Mouse (Mus musculus) embryonic facial prominence, embryonic 11.5 days (tissue): ENCODE data around the gene Pgghg. TPM values are rescaled to one million over a fixed set of nuclear protein-coding genes. Genes with fewer than 3 reads are reported as not detected.

ENCODE experiments used
- ATAC-seq: fragments of 200-750 bp; cut with Nextera tagmentation; replicated peaks from 2 replicates; pipeline ENCODE4 v1.8.0; 2017; ENCODE audit warnings: low read depth; ENCODE audit not compliant: insufficient number of reproducible peaks, low FRiP score, low TSS enrichment
- DNase-seq: peaks from one replicate; pipeline ENCODE4 v3.0.0-alpha.2; 2015; ENCODE audit warnings: low spot score
- H3K27ac ChIP-seq: fragments of 300-500 bp; sonication (generic); replicated peaks from 2 replicates; pipeline ENCODE4 v1.5.1; 2014; ENCODE audit warnings: mild to moderate bottlenecking, low read depth, low read length, control low read depth
- H3K27me3 ChIP-seq: fragments of 300-500 bp; sonication (generic); 2 replicates; pipeline ENCODE4 v1.6.1; 2014; ENCODE audit warnings: mild to moderate bottlenecking, low read length, moderate library complexity, mixed read lengths; ENCODE audit not compliant: control insufficient read depth, insufficient read depth
- H3K36me3 ChIP-seq: fragments of 300-500 bp; sonication (generic); replicated peaks from 2 replicates; pipeline ENCODE4 v1.6.1; 2014; ENCODE audit warnings: low read depth, mild to moderate bottlenecking, low read length, moderate library complexity, mixed read lengths; ENCODE audit not compliant: control insufficient read depth, insufficient read depth
- H3K4me1 ChIP-seq: fragments of 300-500 bp; sonication (generic); 2 replicates; pipeline ENCODE4 v1.6.1; 2014; ENCODE audit warnings: low read length, mixed read lengths; ENCODE audit not compliant: control insufficient read depth, insufficient read depth
- H3K4me2 ChIP-seq: fragments of 300-500 bp; sonication (generic); 2 replicates; pipeline ENCODE4 v1.6.1; 2014; ENCODE audit warnings: low read depth, mild to moderate bottlenecking, control low read depth, low read length, moderate library complexity
- H3K4me3 ChIP-seq: fragments of 300-500 bp; sonication (generic); 2 replicates; pipeline ENCODE4 v1.5.1; 2014; ENCODE audit warnings: low read depth, low read length, control low read depth
- H3K9ac ChIP-seq: fragments of 300-500 bp; sonication (generic); replicated peaks from 2 replicates; pipeline ENCODE4 v1.6.1; 2014; ENCODE audit warnings: mild to moderate bottlenecking, control low read depth, low read length
- H3K9me3 ChIP-seq: fragments of 300-500 bp; sonication (generic); replicated peaks from 2 replicates; pipeline ENCODE4 v1.6.1; 2016; ENCODE audit warnings: mild to moderate bottlenecking, low read length, inconsistent platforms, mixed read lengths; ENCODE audit not compliant: control insufficient read depth
- WGBS: fragments of 180-500 bp; shearing (Covaris S2); extraction: QIAGEN DNeasy Blood & Tissue Kit; methylation state at CpG from one replicate; pipeline ENCODE4 v1.1.7; 2014; 5-methylcytosine and 5-hydroxymethylcytosine counted together
- polyA plus RNA-seq: library from polyadenylated mRNA; unstranded; fragments of >200 nt; fragmentation: Nextera tagmentation; extraction: Ambion mirVana; gene quantifications from 2 replicates; pipeline ENCODE4 v1.2.1, GENCODE M21; 2014

Pgghg gene
- polyA plus RNA-seq, 1 experiment from 2014 or later = 12.4 TPM

DNA sequence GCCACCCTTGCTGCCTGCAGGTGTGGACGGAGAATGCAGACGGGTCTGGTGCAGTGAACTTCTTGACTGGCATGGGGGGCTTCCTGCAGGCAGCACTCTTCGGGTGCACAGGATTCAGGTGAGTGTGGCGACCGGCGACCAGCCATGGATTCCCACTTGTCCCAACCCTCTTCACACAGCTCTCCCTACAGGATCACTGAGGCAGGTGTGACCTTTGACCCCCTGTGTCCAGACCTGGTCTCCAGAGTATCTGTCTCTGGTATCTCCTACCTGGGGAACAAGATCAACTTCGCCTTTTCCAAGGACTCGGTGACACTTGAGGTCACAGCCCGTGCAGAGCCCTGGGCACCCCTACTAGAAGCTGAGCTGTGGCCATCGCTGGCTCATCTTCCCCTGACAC, 5.1 kb downstream of the Pgghg start:
- DNase-seq = no peak
- no peak overlapping the region for H3K4me2 ChIP-seq
- no peaks in the 10 kb centered on the region for H3K27me3 ChIP-seq
- H3K36me3 ChIP-seq = no peaks in the 10 kb centered on the region; the same call in 1 of the 2 replicates
- no peaks in the 10 kb centered on the region for H3K9me3 ChIP-seq
- no peak for ATAC-seq
- no peak overlapping the region for H3K27ac ChIP-seq
- H3K4me1 ChIP-seq = no peaks in the 10 kb centered on the region
- WGBS = 92% methylated on average over 10 of the region's 10 CpGs
- H3K4me3 ChIP-seq = no peak overlapping the region
- no peak overlapping the region for H3K9ac ChIP-seq

- ATAC-seq (no peak), DNase-seq (no peak)
- Histone ChIP-seq H3K27ac (no peak overlapping the region), H3K9ac (no peak overlapping the region), H3K27me3 (no peaks in the 10 kb centered on the region), H3K4me2 (no peak overlapping the region), H3K4me3 (no peak overlapping the region), H3K9me3 (no peaks in the 10 kb centered on the region), H3K36me3 (no peaks in the 10 kb centered on the region; the same call in 1 of the 2 replicates), H3K4me1 (no peaks in the 10 kb centered on the region; the same call in 1 of the 2 replicates)
- 70% methylated on average over 7 of the region's 7 CpGs for WGBS
Observed at GRCm38 (mm10) chr7:140946980-140947379, 5.8 kb downstream of the Pgghg start.

DNA sequence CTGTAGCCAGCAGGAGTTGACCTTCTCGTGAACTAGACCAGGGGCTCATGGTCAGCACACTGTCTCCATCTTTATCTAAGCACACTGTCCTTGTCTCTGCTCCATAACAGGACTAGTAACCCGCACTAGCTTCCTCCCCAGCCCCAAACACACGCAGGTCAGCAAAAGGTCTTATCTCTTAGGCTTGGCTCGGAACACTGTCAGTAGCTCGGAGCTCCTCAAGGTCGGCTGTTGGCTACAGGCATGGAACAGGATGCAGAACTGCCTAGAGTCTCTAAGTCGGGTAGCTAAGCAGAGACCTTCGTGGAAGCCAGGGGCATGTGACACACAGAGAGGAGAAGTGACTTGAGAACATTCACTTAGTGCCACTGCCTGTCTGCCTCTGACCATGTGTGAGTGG, 7.0 kb downstream of the Pgghg start:
- Histone ChIP-seq H3K27ac (no peak overlapping the region), H3K4me3 (no peak overlapping the region), H3K4me2 (no peak overlapping the region), H3K9ac (no peak overlapping the region), H3K36me3 (no peaks in the 10 kb centered on the region; the same call in 1 of the 2 replicates), H3K27me3 (no peaks in the 10 kb centered on the region), H3K9me3 (no peaks in the 10 kb centered on the region), H3K4me1 (no peaks in the 10 kb centered on the region; the same call in 1 of the 2 replicates)
- DNase-seq = no peak
- WGBS = 88% methylated on average over 8 of the region's 8 CpGs
- no peak for ATAC-seq

- H3K4me1 ChIP-seq = peaks cover 3% of the 10 kb centered on the region; the same call in 1 of the 2 replicates
- H3K4me3 ChIP-seq = no peak overlapping the region
- no peak for DNase-seq
- no peaks in the 10 kb centered on the region for H3K9me3 ChIP-seq
- no peaks in the 10 kb centered on the region; the same call in 1 of the 2 replicates for H3K36me3 ChIP-seq
- no peak overlapping the region for H3K9ac ChIP-seq
- H3K27me3 ChIP-seq = no peaks in the 10 kb centered on the region
- WGBS = 90% methylated on average over 6 of the region's 6 CpGs
- H3K4me2 ChIP-seq = no peak overlapping the region
- ATAC-seq = no peak
- H3K27ac ChIP-seq = no peak overlapping the region
Observed at GRCm38 (mm10) chr7:140949255-140949654, 8.1 kb downstream of the Pgghg start.

DNA sequence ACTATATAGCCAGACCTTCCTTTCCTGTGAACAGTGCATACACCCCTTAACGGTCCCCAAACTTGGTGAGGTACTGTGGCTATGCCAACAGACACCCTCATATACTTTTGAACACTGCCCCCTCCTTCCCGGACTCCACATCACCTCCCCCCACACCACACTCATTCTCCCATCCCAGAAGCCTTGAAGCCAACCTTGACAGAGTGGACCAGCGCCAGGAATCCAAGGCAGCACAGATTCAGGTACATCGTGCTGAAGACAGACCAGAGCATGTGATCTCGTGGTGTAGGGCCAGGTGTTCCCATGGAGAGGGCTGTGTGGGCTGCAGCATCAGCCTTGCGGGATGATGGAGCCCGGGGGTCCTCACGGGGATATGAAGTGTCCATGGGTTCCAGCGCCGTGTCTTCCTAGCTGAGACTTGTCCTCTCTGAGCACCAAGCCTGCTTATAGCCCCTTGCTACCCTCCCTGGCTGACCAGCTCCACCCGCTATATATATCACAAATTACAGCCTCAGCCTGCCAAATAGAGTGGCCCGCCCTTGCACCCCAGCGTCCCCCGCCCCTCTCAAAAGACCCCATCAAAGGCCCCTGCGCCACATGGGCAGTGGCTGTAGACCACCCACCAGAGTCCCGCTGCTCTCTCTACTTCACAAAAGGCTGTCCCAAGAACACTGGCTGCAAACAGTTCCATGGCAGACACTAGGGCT, 8.8 kb downstream of the Pgghg start, which contains the start of gene Ifitm5:
Ifitm5 (minus strand) TSS at position 468 of the 707 bp plus-strand sequence.
- 88% methylated on average over 16 of the region's 16 CpGs for WGBS
- Histone ChIP-seq H3K36me3 (no peaks in the 10 kb centered on the region; the same call in 1 of the 2 replicates), H3K4me2 (no peak within 1 kb of the TSS), H3K27me3 (no peaks in the 10 kb centered on the region), H3K4me1 (peaks cover 3% of the 10 kb centered on the region), H3K27ac (no peak within 1 kb of the TSS), H3K9ac (no peak within 1 kb of the TSS), H3K9me3 (no peaks in the 10 kb centered on the region), H3K4me3 (no peak within 1 kb of the TSS)
- ATAC-seq = no peak
- DNase-seq = no peak

DNA sequence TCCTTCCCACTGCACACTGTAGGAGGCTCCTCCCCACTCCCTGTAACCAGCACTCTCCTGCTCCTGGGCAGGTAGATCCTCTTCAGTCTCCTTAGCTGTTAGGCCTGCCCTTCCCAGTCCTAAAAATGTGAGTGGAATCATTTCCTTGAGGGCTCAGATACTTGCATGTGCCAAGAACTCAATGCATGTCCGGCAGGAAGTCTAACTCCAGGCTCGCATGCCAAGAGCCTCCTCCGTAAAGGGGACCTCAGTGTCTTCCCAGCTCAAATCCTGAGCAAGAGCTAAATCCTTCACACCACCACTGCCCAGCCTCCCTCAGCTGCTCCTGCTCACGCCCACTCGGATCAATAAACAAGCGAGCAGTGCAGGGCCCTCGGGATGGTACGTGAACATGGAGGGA, 9.9 kb downstream of the Pgghg start:
- Histone ChIP-seq H3K4me2 (no peak overlapping the region), H3K36me3 (no peaks in the 10 kb centered on the region; the same call in 1 of the 2 replicates), H3K9ac (no peak overlapping the region), H3K27ac (no peak overlapping the region), H3K27me3 (no peaks in the 10 kb centered on the region), H3K4me1 (peaks cover 3% of the 10 kb centered on the region), H3K4me3 (no peak overlapping the region), H3K9me3 (no peaks in the 10 kb centered on the region)
- ATAC-seq = no peak
- WGBS = 37% methylated on average over 8 of the region's 8 CpGs
- no peak for DNase-seq

DNA sequence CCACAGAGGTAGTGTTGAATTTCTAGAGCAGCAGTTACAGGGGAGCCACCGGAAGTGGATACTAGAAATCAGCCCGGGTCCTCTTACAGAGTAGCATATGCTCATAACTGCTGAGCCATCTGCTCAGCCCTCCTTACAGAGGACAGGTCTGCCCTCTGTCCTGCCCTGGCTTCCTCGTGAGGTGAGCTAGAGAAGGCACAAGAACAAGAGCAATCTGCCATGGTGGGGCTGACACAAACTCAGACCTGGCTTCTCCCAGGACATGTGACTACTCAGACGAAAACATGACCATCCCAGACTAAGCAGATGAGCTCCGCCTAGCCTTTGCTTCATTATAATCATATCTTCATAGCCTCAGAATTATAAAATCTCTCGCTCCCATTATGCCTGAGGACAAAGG, 10.6 kb downstream of the Pgghg start:
- 68% methylated on average over 6 of the region's 6 CpGs for WGBS
- Histone ChIP-seq H3K36me3 (no peaks in the 10 kb centered on the region), H3K4me3 (no peak overlapping the region), H3K27me3 (no peaks in the 10 kb centered on the region), H3K27ac (no peak overlapping the region), H3K4me1 (peaks cover 8% of the 10 kb centered on the region), H3K9ac (no peak overlapping the region), H3K9me3 (no peaks in the 10 kb centered on the region), H3K4me2 (no peak overlapping the region)
- ATAC-seq = no peak
- no peak for DNase-seq

GRCm38 (mm10) chr7:140952441-140952840, 11.2 kb downstream of the Pgghg start:
- Histone ChIP-seq H3K27me3 (no peaks in the 10 kb centered on the region), H3K4me3 (no peak overlapping the region), H3K9ac (no peak overlapping the region), H3K9me3 (no peaks in the 10 kb centered on the region), H3K36me3 (no peaks in the 10 kb centered on the region), H3K4me2 (no peak overlapping the region), H3K27ac (no peak overlapping the region), H3K4me1 (peaks cover 8% of the 10 kb centered on the region)
- WGBS = 73% methylated on average over 7 of the region's 7 CpGs
- no peak for DNase-seq
- ATAC-seq = no peak
